Mouse (Mus musculus): ENCODE results near the gene Fanci.

The Fanci gene

DNA sequence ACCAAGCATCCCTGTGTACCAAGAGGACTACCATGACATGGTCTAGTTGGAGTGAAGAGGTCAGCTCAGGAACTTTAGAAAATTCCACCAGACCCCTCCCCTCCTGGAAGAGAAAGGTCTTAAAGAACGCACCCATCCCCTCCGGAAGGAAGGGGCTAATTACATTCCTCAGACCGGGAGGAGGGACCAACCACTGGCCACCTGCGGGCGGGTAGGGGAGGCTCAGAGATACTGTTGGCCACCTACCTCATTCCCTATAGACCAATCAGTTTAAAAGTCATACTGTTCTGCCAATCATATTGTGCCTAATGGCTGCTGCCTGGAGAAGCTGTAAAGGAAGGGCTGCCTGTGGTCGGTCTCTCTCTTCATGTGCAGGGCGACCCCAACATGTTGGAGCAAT lies 3.7 kb upstream of the Fanci start:
- DNase-seq (ENCODE audit: low spot score), result no peak

DNA sequence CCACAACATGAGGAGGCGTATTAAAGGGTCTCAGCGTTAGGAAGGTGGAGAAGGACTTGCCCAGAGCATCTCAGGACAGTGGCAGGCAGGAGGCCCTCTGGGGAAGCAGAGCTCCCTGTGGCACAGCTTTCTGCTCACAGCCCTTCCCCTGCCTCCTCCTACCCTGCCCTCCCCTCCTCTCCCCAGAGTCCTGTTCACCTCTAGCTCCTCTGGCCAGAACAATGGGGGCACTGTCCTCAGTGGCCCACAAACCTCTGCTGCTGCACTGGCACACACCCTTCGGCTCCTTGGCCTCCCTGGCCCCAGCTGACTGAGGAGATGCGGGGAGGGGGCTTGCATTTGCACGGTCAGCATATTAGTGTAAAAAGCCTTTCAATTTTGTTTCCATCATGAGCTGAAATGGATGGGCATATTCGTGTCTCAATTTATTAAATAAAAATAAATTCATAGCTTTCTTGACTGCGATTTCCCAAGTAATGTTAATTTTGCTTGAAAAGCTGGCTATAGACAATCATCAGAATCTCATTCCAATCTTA lies 3.0 kb upstream of the Fanci start:
- DNase-seq (ENCODE audit: low spot score), result no peak

DNA sequence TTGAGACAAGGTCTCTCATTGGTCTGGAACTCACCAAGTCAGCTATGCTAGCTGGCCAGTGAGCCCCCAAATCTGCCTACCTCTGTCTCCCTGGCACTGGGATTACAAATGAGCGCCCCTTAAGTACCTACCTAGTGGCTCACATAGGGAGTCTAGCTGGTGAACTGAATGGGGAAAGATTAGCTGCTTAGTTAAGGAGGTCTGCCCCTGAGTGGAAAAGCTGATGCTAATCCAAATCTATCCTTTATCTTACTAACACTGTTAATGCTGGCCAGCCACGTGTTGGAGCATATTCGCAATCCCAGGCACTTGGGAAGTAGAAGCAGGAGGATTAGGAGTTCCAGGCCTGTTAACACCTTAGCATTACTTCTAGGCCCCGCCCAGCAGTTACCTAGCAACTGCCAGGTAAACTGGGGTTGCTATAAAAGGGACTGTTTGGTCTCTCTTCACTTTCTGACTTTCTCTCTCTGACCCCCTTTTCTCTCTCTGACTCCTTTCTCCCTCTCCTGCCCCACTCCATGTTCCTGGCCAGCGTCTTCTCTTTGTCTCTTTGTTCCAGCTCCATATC lies 1.5 kb upstream of the Fanci start:
- no peak for DNase-seq (ENCODE audit: low spot score)

DNA sequence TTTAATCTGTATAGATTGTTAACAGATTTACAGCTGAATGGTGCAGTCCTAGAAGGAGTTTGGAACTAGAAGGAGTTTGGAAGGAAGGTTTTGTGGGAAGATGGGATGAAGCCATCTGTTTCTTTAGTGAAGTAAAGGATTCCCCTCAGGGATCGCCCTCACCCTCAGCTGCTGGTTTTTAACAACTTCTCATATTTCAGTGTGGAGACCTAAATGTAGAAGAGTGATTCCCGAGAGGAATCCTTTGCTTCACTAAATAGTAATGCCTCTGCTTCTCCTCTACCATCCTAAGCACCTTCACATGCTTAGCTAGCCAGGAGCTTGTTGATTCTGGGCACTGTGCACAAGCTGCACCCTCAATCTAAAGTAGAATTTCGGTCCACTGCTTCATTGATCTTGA lies 258 bp upstream of the Fanci start:
- DNase-seq (ENCODE audit: low spot score), result no peak

DNA sequence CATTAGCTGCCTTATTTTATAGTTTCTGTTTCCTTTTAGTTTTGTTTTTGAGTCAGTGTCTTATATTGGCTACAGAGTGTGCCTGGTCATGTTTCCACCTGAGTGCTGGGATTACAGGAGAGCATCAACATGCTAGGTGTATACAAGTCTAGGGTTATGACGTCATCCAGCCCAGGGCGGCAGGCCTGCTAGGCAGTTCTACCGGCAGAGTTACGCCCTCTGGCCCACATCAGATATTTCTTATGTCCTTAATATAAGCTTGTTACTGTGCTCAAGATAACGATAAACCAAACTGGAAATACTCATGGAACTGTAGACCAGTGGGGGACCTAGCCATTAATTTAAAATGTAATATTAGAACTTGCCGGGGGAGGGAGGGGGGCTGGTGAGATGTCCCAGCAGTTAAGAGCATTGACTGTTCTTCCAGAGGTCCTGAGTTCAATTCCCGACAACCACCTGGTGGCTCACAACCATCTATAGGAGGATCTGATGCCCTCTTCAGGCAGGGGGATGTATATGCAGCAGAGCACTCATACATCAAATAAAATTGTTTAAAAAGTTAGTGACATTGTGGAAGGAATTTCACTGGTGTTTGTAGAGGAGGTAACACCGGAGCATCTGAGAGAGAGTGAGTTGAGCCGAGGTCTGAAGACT lies 1.3 kb downstream of the Fanci start:
- DNase-seq (ENCODE audit: low spot score), result no peak

DNA sequence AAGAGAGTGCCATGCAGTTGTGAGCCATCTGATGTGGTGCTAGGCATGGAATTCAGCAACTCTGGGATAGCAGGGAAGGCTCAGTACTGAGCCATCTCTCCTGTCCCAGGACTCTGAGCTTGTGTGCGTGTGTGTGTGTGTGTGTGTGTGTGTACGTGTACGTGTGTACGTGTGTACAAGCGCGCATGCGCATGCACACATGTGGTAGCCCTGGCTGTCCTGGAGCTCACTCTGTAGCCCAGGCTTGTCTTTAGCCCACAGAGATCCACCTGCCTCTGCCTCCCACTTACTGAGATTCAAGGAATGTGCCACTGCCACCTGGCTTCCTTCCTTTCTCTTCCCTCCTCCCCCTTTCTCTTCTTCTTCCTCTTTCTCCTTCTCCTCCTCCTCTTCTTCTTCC lies 2.2 kb downstream of the Fanci start:
- DNase-seq (ENCODE audit: low spot score), result no peak

DNA sequence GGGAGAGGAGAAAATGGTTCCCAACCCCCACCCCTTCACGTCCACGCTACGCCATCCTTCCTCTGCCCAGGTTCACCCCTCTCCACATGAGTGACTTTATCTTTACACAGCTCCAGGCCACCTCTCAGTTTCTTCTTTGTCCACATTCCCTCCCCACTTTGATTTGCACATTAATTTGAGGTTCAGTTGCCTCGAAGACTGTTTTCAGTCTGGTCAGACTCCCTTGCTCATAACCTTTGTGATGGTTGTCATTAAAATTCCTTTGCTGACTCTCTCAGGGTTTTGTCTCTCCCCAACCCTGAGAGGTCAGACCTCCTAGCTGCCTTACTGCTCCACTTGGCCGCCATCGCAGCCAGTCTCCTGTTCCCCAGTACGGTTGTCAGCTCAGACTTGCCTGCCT lies 2.9 kb downstream of the Fanci start:
- DNase-seq (ENCODE audit: low spot score), result no peak

DNA sequence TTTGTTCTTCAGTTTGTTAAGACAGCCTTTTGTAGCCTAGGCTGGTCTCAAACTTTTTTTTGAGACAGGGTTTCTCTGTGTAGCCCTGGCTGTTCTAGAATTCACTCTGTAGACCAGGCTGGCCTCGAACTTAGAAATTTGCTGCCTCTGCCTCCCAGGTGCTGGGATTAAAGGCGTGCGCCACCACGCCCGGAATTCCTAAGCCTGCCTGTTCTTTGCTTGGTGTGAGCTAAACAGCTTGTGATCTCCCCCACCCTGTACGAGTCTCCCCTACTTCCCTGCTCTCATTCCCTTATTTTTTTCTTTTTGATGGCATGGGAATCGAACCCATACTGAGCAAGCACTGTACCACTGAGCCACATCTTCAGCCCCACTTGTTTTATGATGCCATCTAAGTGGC lies 3.5 kb downstream of the Fanci start:
- no peak for DNase-seq (ENCODE audit: low spot score)

DNA sequence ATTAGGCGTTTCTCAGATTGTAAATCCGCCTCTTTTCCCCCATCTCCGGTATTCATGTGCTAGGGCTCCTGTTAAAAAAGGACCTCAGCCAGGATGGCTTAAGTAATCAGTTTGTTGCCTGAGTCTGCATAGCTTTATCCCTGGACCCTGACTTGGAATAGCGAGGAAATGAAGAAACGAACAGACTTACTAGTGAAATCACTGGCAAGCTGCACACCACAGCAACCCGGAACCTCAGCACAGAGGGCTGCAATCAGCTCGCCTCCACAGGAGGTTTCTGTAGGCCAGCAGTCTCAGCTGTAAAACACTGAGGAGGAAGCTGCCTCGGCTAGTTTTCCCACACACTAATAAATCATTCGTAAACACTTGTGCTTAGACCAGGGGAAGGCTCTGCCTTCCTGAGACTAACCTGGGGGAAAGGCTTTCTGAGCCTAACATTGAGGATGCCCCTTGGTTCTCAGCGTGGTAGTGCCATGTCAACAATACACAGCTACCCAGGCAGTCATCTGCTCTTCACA lies 5.8 kb downstream of the Fanci start:
- DNase-seq (ENCODE audit: low spot score), result no peak

DNA sequence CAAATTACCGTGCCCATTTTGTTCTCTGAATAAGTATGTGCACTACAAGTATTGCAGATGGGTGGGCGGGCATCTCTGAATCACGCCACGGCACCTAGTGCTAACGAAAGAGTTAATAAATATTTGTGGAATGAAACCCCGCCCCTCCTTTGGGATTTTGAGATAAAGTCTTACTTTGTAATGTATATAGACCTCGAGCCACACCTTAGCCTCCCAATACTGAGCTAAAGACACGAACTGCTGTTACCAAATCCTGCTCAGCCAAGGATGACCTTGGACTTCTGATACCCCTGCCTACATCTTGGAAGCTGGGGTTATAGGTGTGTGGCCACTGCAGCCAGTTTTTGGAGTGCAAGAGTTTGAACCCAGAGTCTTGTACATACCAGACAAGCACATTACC lies 6.7 kb downstream of the Fanci start:
- no peak for DNase-seq (ENCODE audit: low spot score)

DNA sequence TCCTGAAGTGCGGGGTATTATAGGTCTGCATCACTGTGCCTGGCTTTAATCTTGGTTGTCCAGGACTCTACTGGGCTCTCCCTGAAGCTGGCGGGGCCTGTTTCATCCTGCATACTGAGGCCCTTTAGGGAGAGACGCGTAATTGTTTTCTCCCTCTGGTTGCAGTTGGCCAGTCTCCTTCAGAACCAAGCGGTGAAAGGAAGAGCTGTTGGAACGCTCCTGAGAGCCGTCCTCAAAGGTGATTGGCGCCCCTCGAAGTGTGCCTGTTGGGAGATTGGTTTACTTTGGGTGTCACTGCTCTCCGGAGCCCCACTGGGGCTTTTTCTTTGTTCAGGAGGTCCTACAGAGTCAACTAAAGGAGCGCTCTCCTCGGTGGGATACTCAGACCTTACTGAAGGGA lies 7.2 kb downstream of the Fanci start:
- no peak for DNase-seq (ENCODE audit: low spot score)

DNA sequence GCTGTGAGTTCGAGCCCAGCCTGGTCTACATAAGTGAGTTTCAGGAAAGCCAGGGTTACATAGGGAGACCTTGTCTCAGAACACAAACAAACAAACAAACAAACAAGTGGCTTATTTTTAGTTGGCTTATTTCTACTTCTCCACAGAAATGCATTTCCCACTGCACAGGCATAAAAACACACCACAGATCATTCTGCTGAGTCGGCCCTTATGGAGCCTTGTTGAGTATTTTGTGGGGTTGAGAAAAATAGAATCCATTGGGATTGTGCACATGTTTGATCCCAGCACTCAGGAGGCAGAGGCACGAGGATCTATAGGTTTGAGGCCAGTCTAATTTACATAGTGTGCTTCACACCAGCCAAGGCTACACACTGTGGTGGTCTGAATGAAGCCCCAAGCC lies 8.6 kb downstream of the Fanci start:
- DNase-seq (ENCODE audit: low spot score), result no peak

DNA sequence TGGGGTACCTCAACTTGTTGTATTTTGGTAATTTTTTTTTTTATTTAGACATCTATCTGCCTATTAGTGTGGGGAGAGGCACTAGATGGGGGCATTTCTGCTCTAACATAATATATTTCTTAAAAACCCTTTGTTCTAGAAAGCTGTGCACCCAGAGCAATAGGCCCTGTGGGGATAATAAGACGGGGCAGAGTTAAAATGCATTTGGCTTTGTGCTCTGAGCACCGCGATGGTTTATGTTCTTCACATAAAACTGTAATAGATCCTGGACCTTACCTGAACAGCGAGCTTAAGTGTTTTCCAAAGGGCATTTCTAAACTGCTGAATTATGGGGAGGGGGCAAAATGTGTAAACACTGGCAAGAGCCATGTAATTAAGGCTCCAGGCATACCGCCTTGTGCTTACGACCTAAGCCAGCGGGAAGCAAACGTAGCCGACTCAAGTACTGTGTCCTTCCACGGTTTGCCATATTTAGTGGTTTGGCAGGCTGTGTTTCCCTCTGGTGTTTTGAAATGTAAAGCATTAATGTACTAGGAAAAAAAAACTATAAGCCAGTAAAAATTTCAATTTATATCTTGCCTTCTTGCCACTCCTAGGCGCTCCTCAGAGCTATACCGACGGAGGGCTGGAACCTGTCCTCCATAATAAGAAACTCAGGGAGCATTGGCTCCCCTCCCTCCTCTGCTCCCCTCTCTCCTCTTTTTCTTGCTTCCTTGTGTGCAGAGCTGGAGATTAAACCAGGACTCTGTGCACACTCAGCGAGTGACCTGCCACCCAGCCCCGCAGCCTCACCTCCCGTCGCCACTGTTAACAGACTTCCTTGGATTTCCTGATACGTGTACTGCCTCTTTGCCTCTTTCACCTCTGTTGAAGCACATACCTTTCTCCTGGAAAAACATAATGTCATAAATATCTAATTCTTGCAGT lies 23.0 kb downstream of the Fanci start:
- no peak for DNase-seq (ENCODE audit: low spot score)

DNA sequence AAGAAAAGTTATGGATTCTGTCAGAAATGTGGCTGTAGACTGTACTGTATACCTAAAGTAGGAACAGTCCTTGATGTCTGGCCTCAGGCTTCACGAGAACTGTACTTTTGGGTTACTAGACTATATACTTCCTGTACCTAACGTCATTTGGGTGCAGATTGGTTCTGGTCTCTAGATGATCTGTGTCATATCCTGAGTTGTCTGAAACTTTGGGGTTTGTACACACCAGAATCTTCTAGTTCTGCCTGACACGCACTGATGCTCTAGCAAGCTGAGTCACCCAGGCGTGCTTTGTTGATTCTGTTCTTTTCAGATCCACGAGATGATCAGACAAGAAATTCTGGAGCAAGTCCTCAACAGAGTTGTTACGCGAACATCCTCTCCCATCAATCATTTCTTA lies 28.2 kb downstream of the Fanci start:
- no peak for DNase-seq (ENCODE audit: low spot score)

DNA sequence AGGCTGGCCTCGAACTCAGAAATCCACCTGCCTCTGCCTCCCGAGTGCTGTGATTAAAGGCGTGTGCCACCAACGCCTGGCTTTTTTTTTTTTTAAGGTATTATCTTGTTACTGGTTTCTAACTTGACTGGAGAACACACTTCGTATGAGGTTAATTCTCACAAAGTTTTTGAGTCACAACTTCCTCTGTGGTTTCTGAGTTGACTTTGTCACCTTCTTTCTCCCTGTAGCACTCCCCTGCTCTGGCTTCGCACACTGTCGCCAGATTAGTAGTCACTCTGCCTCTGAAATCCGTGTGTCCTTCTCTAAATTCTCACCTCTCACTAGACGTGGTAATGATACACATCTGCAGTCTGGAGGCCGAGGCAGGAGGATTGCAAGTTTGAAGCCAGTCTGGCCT lies 31.1 kb downstream of the Fanci start:
- no peak for DNase-seq (ENCODE audit: low spot score)

DNA sequence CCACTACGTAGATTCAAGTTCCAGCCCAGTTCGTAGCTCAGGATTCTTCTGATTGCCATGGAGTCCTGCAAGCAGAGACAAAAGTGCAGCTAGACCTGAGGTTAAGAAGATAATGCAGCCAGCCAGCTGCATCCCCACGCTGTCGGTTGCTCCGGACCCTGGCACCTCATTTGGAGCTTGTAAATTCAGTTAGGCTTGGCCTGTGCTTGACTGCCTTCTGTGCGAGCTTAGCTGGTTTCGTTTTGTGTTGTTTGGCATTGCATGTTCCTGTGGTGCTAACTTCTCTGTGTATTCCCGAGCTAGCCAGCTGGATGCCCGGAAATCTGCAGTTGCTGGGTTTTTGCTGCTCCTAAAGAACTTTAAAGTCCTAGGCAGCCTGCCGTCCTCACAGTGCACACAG lies 34.1 kb downstream of the Fanci start:
- no peak for DNase-seq (ENCODE audit: low spot score)

DNA sequence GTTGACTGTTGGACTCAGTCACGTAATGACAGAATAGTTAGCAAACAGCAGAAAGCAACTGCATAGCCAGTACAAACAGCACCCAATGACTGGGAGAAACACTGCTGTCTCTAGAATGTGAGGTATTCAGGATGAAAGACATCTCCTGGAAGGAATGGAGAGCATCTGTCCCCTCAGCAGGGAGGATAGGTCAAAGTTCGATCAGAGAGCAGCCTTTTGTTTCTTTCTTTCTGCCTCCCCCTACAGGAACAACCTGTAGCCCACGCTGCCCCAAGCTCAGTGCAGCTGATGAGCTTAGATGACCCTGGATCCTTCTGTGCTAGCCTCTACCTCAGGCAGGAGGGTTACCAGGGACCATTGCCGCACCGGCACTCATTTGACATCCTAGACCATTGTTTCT lies 36.5 kb downstream of the Fanci start:
- DNase-seq (ENCODE audit: low spot score), result no peak

DNA sequence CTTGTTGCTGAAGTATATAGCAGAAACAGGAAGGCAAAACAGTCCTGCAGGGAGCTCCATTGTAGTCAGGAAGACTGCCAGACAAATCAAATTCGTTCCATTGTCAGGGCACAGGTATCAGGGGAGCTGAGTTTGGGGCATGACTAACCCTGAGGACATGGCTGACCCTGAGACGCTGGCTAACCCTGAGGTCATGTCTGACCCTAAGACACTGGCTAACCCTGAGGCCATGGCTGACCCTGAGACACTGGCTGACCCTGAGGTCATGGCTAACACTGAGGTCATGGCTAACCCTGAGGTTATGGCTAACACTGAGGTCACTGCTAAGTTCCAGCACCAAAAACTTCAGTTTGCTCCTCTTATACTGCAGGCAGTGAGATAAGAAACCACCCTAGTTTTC lies 48.3 kb downstream of the Fanci start:
- DNase-seq (ENCODE audit: low spot score), result no peak

DNA sequence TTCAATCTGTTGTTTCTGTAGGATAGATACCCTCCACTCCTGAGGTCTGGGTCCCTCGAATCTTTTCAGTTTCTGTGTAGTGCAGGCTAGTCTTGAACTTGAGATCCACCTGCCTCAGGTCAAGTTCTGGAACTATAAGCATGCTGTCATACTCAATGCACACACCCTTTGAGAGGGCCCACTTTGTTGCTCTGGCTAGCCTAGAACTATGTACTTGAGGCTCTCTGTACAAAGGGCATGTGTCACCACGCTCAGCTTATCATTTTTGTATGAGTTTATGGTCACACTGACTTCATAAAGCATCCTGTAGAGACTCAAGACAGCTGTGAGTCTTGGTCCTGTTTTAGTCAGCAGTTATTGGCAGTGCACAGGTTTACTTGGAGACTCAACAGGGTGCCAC lies 55.3 kb downstream of the Fanci start:
- no peak for DNase-seq (ENCODE audit: low spot score)

DNA sequence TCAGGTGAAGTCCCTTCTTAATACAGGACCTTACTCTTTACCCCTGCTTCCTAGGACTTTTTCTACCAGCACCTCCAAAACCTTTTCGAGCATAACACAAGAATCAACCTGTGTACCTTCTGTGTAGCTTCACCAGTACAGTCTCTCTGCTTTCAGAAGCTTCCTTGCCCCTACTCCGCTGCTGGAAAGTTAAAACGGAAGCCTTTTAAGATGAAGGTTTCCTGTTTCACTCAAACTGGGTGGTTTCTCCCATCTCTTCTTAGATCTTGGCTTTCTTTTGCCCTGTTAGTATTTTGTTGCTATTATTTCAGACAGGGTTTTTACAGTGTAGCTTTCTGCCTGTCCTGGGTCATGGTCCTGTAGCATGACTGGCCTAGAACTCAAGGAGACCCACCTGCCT lies 55.8 kb downstream of the Fanci start:
- DNase-seq (ENCODE audit: low spot score), result no peak

DNA sequence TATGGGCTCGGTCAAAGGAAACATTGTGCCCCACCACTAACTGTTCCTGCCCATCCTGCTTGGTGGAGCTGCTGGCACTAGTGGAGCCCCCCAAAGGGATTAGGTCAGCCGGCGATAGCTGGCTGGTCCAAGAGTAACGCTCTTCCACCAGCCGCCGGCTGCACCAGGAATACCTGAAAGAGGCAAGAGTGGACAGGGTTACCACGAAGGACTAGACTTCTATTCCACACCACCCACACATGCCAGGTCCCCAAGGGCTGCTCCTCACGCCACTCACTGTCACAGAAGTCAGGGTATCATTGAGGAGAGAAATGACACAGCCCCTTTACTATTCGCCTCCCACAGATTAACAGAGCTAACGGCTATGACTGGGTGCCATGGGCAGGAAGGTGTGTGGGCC lies 70.0 kb downstream of the Fanci start:
- no peak for DNase-seq (ENCODE audit: low spot score)

DNA sequence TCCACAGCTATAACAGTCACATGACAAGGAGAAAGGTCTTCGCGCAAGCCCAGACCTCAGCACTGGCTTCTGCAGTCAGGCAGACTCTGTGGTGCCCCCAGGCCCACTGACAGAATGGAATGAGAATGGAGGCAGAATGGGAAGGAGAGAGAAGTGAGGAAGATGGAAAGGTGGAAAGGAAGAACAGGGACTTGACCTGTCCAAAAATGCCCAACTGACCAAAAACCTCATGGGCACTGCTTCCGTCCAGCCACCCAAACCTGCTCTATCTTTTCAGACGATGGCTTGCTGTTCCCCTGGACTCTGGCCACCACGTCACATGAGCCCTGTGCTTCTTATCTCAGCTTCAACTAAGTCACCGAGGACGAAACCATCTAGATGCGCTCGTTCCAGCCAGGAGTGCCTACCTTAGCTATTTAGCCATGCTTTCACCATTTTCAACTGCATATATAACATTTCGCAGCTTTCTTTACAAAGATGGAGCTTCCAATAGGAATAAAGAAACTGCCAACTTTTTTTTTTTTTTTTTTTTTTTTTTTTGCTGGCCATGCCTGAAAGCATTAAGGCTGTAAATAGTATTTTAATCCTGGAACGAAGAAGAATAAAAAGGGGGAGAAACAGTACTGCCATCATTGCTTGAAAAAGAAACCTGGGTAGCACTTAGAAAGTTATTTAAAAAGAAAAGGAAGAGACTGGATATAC lies 71.8 kb downstream of the Fanci start:
- DNase-seq (ENCODE audit: low spot score), result no peak

All from left cerebral cortex, adult 11 months (tissue).